9 mouse cellular contexts compared by ENCODE assay signal in genomic region chr5:114041327-114041930, GRCm38 (mm10). TPM values are rescaled to one million over a fixed set of nuclear protein-coding genes. Genes with fewer than 3 reads are reported as not detected.
DNase-seq lines count a peak whose midpoint lies in the region; ATAC-seq lines count a peak whose summit lies in the region.
"Had no signal": no experiment of that assay in that cellular context is flagged by ENCODE, and none has a peak within 500 bp of the region (broad histone marks: within the 10 kb centered on the region; RNA-seq: fewer than 3 reads in every experiment).

No protein-coding gene starts in this region.

- no peak overlapping the region for H3K4me3 ChIP-seq in liver, embryonic 16.5 days (ENCODE audit: low read depth, low read length)
- 0 out of 2 replicates have a peak overlapping the region, but pooled peaks have one; percentile 5 for H3K4me3 ChIP-seq in stomach, embryonic 16.5 days (replicated peaks; ENCODE audit: low read length)
- H3K4me3 ChIP-seq: hindbrain, embryonic 15.5 days had no signal

- H3K27me3 ChIP-seq in liver, embryonic 16.5 days (ENCODE audit: control insufficient read depth, insufficient read depth, low read depth, low read length): no peaks in the 10 kb centered on the region
- no peaks in the 10 kb centered on the region for H3K27me3 ChIP-seq in stomach, embryonic 16.5 days (ENCODE audit: control insufficient read depth, insufficient read depth, low read length)
- H3K27me3 ChIP-seq: hindbrain, embryonic 15.5 days had no signal

- peaks cover 9% of the 10 kb centered on the region for H3K4me1 ChIP-seq in liver, embryonic 16.5 days (ENCODE audit: control insufficient read depth, low read depth, low read length)
- H3K4me1 ChIP-seq in stomach, embryonic 16.5 days (ENCODE audit: control insufficient read depth, insufficient read depth, low read length): peaks cover 4% of the 10 kb centered on the region; the same call in 1 of the 2 replicates

- no peaks in the 10 kb centered on the region for H3K36me3 ChIP-seq in liver, embryonic 16.5 days (ENCODE audit: control insufficient read depth, insufficient read depth)
- no peaks in the 10 kb centered on the region for H3K36me3 ChIP-seq in stomach, embryonic 16.5 days (ENCODE audit: control insufficient read depth, insufficient read depth, low read length)

- no peak overlapping the region for H3K27ac ChIP-seq in liver, embryonic 16.5 days (ENCODE audit: low read length)
- H3K27ac ChIP-seq in stomach, embryonic 16.5 days (ENCODE audit: low read length): peak overlapping the region; percentile 66
- H3K27ac ChIP-seq: hindbrain, embryonic 15.5 days had no signal

- H3K4me2 ChIP-seq in liver, embryonic 16.5 days (ENCODE audit: low read depth, low read length): no peak overlapping the region; the same call in 1 of the 2 replicates
- peak overlapping the region; percentile 35; the same call in 1 of the 2 replicates for H3K4me2 ChIP-seq in stomach, embryonic 16.5 days (ENCODE audit: low read depth, low read length)
- H3K4me2 ChIP-seq: hindbrain, embryonic 15.5 days had no signal

- 11% methylated on average over 15 of the region's 15 CpGs for WGBS in liver, embryonic 16.5 days (ENCODE audit: insufficient replicate concordance)
- 9% methylated on average over 15 of the region's 15 CpGs for WGBS in stomach, embryonic 16.5 days

- H3K9ac ChIP-seq in liver, embryonic 16.5 days (ENCODE audit: low read depth, low read length): no peak overlapping the region
- no peak overlapping the region for H3K9ac ChIP-seq in stomach, embryonic 16.5 days (ENCODE audit: low read length)
- H3K9ac ChIP-seq: hindbrain, embryonic 15.5 days had no signal

- no peaks in the 10 kb centered on the region for H3K9me3 ChIP-seq in liver, embryonic 16.5 days (replicated peaks; ENCODE audit: control insufficient read depth, low read length)
- H3K9me3 ChIP-seq in stomach, embryonic 16.5 days (replicated peaks; ENCODE audit: control insufficient read depth, low read length): no peaks in the 10 kb centered on the region
- H3K9me3 ChIP-seq: hindbrain, embryonic 15.5 days had no signal

- ATAC-seq in inflammation-experienced regulatory T-cells, adult 6 months: peak; percentile 14
- peak; percentile 83 for ATAC-seq in liver, embryonic 16.5 days (ENCODE audit: low read depth)
- ATAC-seq in stomach, embryonic 16.5 days (ENCODE audit: insufficient read depth, low FRiP score): peak; percentile 92

- peak; percentile 33 to 64 for DNase-seq in adrenal gland, adult (ENCODE audit: inconsistent age in 2 of 2, low spot score in 1 of 2)
- no peak for DNase-seq in adrenal gland, postnatal 4 days (ENCODE audit: low spot score in 2 of 2)
- peak; percentile 10 for DNase-seq in urinary bladder, postnatal 25 days (ENCODE audit: low spot score)
- no peak for DNase-seq in urinary bladder, adult 2 months (ENCODE audit: low spot score)
- DNase-seq in left cerebral cortex, adult 8-10 months (ENCODE audit: low spot score in 2 of 2): no peak

RNA-seq across cellular contexts. Expression of gene Usp30, which starts 23.8 kb away (rescaled TPM):
- total RNA-seq in adrenal gland, postnatal 4 days (2021): 10 to 100 TPM; 40.3 to 41.2 TPM
- 17.9 and 19.1 TPM in 2 replicates for polyA plus RNA-seq in urinary bladder, adult 2 months (2012; rRNA removed)
- polyA plus RNA-seq in inflammation-experienced regulatory T-cells, adult 6 months (2017; shearing (Covaris generic)): 1 to 10 TPM; 2.1 to 3.5 (median 2.7) TPM
- 2.8 and 3.0 TPM in 2 replicates for polyA plus RNA-seq in liver, embryonic 16.5 days (2015; fragmentation: Nextera tagmentation; extraction: Ambion mirVana)
- polyA plus RNA-seq in stomach, embryonic 16.5 days (2015; fragmentation: Nextera tagmentation; extraction: Ambion mirVana): 10.0 and 11.0 TPM in 2 replicates
- total RNA-seq in left cerebral cortex, adult 8-10 months (2022): 10 to 100 TPM; 36.5 to 43.3 (median 42.3) TPM

RNA-seq across cellular contexts. Expression of gene Dao, which starts 37.9 kb away (rescaled TPM):
- total RNA-seq in adrenal gland, postnatal 4 days (2021): 10 to 100 TPM in 1 of 2 experiments, under 1 TPM in 1; 0.51 to 16.1 TPM
- polyA plus RNA-seq in urinary bladder, adult 2 months (2012; rRNA removed): 0.10 TPM in 1 of 2 replicates, not detected in the other
- not detected for polyA plus RNA-seq in inflammation-experienced regulatory T-cells, adult 6 months (2017; shearing (Covaris generic))
- polyA plus RNA-seq in liver, embryonic 16.5 days (2015; fragmentation: Nextera tagmentation; extraction: Ambion mirVana): 0.21 TPM in 1 of 2 replicates, not detected in the other
- 2.4 and 3.1 TPM in 2 replicates for polyA plus RNA-seq in stomach, embryonic 16.5 days (2015; fragmentation: Nextera tagmentation; extraction: Ambion mirVana)
- total RNA-seq in left cerebral cortex, adult 8-10 months (2022): under 1 TPM in 1 of 4 experiments, not detected in 3; 0.30 TPM

RNA-seq across cellular contexts. Expression of gene Ssh1, which starts 47.7 kb away (rescaled TPM):
- 10 to 100 TPM; 25.0 to 27.4 TPM for total RNA-seq in adrenal gland, postnatal 4 days (2021)
- polyA plus RNA-seq in urinary bladder, adult 2 months (2012; rRNA removed): 9.3 and 14.8 TPM in 2 replicates
- polyA plus RNA-seq in inflammation-experienced regulatory T-cells, adult 6 months (2017; shearing (Covaris generic)): 10 to 100 TPM; 15.5 to 18.0 (median 16.9) TPM
- 6.1 and 6.8 TPM in 2 replicates for polyA plus RNA-seq in liver, embryonic 16.5 days (2015; fragmentation: Nextera tagmentation; extraction: Ambion mirVana)
- polyA plus RNA-seq in stomach, embryonic 16.5 days (2015; fragmentation: Nextera tagmentation; extraction: Ambion mirVana): 8.7 and 11.9 TPM in 2 replicates
- total RNA-seq in left cerebral cortex, adult 8-10 months (2022): 10 to 100 TPM; 25.6 to 29.5 (median 27.1) TPM

RNA-seq across cellular contexts. Expression of gene Svop, which starts 49.9 kb away (rescaled TPM):
- total RNA-seq in adrenal gland, postnatal 4 days (2021): 1 to 10 TPM; 6.2 to 7.5 TPM
- 0.12 and 0.16 TPM in 2 replicates for polyA plus RNA-seq in urinary bladder, adult 2 months (2012; rRNA removed)
- polyA plus RNA-seq in inflammation-experienced regulatory T-cells, adult 6 months (2017; shearing (Covaris generic)): not detected
- 0.05 TPM in 1 of 2 replicates, not detected in the other for polyA plus RNA-seq in liver, embryonic 16.5 days (2015; fragmentation: Nextera tagmentation; extraction: Ambion mirVana)
- polyA plus RNA-seq in stomach, embryonic 16.5 days (2015; fragmentation: Nextera tagmentation; extraction: Ambion mirVana): 1.8 and 2.0 TPM in 2 replicates
- 100 to 1,000 TPM; 160 to 171 (median 163) TPM for total RNA-seq in left cerebral cortex, adult 8-10 months (2022)

Comparison
In these comparisons a context has a peak if more than half of its experiments do, and no peak if none do; other contexts are left out.
1. DNase-seq: peak in adrenal gland, adult (2 of 2) and urinary bladder, postnatal 25 days (single experiment); none in adrenal gland, postnatal 4 days (0 of 2), urinary bladder, adult 2 months (single experiment) and left cerebral cortex, adult 8-10 months (0 of 2).
2. ATAC-seq: peak in every context shown above with its lines; median percentile 92 in stomach, embryonic 16.5 days; 83 in liver, embryonic 16.5 days; 14 in inflammation-experienced regulatory T-cells, adult 6 months.